Mouse (Mus musculus) naive thymus-derived CD4-positive, alpha-beta T cell, adult 2 months (primary cell): ENCODE measurements around the gene Gm17334.

Experiments
- DNase-seq: peaks from one replicate; pipeline ENCODE4 v3.0.0-alpha.2; 2011; ENCODE audit warnings: low read depth

Gm17334 gene

DNA sequence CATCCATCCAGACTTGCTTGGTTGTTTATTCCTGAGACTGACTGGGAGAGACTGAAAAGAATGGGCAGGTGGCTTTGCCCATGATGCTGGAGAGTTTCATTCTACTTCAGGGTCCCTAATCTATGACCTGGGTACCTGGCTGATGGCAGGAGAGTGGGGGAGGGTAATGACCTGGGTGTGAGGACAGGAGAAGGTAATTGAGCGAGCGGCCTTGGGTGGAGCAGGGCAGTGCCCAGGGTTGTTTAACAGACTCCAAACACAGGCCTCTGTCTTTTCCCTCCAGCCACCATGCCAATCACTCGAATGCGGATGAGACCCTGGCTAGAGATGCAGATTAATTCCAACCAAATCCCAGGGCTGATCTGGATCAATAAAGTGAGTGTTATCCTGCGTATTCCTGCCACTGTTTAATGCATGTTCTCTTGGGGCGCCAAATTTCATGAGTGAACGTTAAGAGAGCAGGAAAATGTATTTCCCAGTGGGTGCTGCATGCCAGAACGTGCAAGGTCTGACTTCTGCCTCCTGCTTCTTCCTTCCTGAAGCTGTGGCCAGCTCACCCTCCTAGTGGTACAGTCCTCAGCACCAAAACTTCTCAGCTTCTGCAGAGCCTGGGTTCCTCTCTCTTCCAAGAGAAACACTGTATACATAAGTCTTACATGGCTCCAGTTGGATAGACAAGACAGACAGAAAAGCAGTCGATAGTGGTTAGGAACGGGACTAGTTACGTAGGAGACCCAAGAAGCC is 1.8 kb downstream of the Gm17334 start:
- peak; percentile 36 for DNase-seq

DNA sequence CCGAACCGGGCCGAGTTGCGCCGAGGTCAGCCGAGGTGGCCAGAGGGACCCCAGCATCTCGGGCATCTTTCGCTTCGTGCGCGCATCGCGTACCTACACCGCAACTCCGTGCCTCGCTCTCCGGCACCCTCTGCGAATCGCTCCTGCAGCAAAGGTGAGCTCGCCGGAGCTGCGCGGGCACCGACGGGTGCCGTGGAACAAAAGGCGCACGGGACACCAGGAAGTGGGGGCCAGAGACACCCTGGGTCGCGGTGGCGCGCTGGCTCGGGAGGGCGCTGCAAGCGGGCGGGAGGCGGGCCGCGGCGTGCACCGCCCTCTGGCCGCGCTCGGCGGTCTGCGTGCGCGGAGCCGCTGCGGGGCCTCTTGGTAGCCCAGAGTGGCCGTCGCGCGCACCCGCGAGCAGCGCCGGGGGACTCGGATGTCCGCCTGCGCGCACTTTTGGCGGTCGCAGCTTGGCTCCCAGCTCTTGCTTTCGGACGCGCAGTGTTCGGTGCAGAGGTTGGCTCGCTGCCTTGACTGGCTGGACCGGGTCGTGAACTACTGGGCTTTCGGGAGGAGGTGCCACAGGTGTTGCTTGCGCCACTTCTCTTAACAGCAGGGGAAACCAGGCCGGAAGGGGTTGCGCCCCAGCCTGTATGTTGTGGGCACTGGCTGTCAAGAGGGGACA is 2.7 kb downstream of the Gm17334 start:
- DNase-seq: no peak

DNA sequence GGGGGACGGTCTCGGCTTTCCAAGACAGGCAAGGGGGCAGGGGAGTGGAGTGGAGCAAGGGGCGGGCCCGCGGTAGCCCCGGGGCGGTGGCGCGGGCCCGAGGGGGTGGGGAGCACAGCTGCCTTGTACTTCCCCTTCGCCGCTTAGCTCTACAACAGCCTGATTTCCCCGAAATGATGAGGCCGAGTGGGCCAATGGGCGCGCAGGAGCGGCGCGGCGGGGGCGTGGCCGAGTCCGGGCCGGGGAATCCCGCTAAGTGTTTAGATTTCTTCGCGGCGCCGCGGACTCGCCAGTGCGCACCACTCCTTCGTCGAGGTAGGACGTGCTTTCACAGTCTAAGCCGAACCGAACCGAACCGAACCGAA is 3.2 kb downstream of the Gm17334 start, which contains the start of gene Irf1:
Gene Irf1 (plus strand): TSS at position 255 of the 365 bp plus-strand sequence.
- peak; percentile 98 for DNase-seq

DNA sequence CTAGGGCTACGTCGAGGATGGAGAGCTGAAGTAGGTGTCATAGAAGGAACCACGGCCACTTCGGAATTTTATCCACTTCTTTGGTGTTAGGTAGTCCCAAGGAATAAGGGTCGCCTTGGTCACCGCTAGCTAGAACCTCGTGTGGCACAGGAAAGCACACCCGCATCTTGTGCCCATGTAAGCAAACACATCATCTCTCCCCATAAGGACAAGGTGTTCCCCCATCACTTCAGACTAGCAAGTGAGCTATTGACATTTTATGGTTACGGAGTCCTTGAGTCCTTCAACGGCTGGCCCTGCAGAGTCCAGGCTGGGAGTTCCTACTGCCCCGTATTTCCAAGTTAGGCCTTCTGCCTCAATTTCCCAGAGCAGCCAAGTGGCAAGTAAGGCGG is 3.8 kb downstream of the Gm17334 start:
- no peak for DNase-seq

DNA sequence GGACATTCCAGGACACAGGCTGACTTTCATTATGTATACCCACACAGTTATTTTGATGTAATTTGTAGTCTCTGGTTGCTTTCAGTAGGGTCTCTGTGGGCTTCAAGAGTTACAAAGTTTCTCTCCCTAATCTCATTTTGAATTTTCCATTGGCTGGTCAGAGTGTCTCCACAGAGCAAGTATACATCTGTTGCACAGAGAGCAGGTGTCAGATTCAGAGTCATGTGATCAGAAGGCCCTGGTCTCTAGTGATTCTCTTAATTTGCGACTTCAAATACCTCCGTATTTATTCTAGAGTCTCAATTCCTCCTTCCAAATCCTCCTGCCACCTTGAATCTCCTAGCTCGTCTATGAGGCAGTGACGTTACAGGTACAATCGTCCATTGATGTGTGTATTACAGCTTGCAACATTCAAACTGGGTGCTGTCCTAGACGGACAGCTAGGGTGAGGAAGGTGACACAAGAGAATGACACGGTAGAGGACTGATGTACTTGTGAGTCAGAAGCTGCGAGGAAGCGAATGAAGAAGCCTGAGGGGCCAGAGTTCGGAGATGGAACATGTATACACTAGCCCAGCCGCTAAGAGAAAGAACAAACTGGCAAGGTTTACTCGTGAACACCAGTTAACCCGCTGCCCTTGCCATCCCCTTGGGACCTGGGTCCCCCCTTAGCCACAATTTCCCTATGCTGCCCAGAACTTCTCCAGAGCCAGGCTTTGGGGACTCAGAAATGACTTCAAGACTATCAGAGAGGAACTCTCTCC is 4.4 kb downstream of the Gm17334 start:
- DNase-seq: peak; percentile 54

DNA sequence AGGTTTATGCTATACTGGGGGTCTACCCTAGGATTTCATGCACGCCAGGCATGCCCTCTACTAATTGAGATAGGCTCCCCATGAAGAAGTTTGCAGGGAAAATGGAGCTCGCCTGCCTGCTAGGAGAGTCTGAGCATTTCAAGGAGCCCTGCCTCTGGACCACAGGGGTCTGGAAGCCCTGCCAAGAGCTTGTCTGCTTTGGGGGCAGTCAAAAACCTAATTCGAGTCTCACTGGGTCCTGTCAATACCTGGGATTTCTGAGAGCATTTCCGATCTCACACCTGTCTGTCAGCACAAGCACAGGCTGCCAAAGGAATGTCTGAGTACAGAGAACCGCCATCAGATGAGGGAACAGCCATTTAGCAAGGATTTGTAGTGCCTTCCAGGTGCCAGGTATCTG is 8.4 kb downstream of the Gm17334 start:
- DNase-seq: peak; percentile 30

DNA sequence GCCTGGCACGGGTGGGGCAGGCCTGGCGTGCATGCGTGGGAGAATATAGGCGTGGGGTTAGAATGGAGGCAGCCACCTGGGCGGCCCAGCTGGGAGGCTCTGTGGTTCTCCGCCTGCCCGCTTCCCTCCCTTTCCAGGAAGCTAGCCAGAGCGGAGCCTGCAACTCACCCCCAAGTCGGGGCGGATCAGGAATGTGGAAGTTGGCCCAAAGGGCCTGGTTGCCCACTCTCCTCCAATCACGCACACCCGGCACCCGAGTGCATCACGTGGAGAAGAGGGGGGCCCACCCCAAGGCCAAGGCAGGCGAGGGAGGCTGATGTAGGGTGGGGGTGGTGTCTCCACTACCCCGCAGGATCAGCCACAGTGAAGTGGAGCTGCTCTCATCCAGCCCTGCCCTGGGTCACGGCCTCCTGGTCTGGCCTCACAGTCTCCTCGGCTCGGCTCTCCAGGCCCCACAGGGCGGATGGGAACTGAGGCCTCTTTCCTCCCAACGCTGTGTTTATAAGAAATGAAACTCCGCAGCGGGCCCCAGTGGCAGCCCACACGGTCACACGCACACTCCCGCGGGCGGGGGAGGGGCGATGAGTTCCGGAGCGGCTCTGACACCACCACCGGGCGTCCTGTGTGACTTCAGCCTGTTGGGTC is 9.4 kb downstream of the Gm17334 start:
- peak; percentile 95 for DNase-seq

DNA sequence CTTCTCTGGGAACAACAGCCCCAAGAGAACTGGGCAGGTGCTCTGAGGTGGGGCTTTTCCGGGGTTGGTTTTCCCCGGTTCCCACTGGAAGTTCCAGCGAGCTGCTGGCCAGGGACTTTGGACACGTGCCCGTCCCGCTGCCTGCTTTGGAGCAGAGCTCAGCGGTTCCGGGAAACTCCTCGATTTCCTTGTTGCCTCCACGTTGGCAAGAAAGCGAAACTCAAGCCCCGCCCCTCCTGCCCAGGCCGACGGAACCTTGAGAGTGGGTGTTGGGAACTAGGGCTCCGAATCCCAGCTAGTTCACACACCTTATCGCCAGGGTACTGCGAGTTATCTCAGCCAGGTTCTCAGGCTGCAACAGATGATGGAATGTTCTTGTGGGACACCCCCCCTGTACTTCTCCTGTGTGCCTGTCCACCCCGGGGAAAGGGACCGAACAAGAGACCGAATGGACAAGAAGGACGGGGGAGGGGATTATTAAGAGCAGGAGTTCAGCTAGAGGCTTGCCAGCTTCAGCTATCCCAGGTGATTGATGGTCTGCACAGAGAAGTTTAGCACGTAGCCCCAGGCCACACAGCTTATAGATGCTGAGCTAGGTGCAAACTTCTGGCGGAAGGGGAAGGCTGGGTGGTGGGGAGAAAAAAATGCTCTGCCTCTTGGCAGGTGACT is 10.0 kb downstream of the Gm17334 start:
- no peak for DNase-seq

DNA sequence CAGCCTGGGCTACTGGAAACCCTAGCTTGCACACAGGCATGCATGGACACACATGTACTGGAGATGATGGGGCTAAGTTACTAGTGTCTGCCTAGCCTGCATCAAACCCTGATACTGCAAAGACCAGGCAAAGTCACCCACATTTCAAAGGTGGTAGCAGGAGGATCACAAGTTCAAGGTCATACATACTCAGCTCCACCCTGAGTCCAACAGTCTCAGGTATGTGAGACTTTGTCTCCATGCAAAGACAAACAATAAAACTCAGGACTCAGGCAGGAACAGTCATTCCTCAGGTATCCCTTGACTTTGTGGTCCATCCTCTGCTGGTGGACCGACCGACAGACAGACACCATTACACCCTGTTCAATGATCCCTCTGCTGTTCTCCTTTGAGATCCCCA is 10.6 kb downstream of the Gm17334 start:
- DNase-seq: peak; percentile 47

DNA sequence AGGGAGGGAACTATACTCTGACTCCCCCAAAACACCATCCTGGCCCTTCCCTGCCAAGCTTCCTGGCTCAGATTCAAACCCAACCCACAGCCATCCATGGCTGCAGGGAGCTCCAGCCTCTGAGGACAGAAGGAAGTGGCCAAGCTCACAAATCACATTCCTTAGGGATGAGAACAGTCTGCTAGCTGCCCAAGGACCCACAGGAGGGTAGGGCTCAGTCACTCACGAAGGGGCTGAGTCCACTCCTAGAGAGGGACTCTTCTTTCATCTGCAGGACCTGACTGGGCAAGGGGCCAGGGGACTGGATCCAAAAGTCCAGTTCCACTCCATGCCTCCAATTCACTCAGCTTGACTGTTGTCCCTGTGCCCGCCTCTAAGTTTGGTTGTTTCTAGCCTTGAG is 11.2 kb downstream of the Gm17334 start:
- DNase-seq: no peak

DNA sequence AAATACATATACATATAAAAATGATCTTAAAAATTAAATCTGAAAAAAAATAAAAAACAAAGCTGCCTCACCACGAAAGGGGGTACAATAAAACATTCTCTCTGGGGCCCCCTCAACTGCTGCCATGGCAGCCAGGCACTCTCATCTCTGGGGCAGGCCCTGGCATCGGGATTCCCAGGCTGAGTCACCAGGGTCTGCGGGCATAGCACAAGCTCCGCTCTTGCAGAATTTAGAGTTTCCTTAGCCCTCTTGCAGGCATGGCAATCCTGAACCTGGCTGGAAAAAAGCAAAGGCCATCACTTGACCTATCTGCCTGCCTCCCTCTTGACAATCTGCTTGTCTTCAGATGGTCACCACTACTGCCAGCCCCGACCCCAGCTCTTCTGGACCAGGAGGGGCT is 11.7 kb downstream of the Gm17334 start:
- DNase-seq: no peak

DNA sequence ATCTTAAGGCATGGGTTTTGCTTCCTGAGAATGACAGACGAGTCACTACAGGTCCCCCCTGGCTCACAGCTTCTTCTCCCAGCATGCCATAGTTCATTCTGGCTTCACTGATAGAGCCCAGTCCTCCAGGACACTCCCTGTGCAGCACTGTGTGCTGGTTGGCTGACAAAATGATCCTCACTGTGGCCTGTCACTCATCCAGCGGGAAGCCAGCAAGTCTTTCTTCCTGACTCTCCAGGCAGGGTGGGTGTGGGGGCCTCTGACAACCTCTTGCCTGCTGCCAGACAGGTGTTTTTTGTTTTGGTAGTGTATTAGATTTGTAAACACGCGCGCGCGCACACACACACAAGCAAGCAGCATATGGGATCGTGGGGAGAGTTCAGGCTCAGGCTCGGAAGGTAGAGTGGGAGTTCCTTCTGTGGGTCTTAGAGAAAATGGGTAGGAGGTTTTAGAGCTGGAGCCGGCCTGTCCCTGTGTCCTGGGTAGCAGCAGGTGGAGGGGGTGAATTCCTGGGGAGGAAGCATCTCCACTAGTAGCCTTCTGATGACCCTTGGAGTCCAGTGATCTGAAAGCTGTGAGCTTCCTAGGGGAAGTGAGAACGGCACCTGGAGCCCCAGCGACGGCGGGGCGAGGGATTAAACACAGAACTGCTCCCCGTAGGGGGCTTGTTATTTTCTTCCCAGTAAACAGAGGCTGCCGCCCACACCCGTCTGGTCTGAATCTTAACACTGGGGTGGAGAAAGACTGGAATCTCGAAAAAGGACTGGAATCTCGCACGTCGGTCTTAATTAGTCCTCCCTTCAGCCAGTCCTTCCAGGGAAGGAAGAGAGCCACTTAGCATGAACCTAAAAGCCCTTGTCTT is 13.2 kb downstream of the Gm17334 start:
- DNase-seq: peak; percentile 2

DNA sequence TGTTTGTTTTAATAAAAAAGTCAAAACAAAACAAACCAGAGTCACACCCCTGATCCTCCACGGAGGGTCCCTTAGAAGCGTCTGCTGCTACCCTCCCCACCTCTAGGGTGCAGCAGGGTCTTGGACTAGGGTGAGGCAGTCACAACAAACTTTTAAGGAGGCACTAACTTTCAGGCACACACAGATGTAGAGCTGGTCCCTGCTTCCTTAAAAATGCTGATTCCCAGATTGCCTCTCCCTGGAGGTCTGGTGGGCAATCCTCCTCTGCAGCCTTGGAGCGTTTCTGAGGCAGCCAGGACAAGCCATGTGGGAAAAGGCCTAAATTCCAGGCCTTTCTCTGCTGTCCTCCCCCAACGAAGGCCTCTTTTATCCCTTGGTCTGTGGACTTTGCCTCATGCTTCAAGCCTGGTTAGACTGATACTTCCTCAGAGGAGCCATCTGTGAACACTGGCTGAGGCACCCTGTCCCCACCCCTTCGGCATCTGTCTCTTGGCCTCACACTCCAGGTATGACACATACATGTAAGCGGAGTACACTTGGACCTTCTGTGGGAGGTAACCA is 14.1 kb downstream of the Gm17334 start:
- DNase-seq: peak; percentile 54

DNA sequence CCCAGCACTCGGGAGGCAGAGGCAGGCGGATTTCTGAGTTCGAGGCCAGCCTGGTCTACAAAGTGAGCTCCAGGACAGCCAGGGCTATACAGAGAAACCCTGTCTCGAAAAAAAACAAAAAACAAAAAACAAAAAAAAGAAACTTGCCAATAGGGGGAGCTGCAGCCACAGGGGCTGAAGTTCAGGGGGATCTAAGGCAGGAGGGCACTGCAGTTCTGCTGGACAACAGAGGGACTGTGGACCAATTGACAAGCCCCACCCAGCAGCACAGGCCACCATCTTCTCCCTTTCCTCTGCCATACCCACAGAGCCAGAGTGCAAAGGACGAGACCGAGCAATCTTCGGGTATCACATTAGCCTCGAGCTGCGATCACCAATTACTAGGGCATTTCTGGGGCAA is 15.0 kb downstream of the Gm17334 start:
- peak; percentile 66 for DNase-seq

DNA sequence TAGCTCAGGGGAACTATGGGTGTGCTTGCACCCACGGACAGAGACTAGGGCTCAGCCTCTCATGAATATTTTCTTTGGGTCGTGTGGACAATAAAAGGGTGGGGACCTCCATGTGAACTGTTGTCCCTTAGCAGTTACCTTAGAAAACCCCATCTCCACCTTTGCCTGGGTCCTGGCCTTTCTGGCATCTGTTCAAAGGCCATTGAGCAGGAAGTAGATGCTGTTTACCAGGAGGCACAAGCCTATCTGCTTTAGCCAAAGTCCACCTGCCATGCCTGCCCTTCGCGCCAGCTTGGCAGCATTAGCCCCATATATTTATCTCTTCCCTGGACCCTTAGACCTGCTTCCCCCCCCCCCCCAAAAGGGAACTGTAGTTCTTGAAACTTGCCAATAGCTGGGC is 15.4 kb downstream of the Gm17334 start:
- peak; percentile 19 for DNase-seq

DNA sequence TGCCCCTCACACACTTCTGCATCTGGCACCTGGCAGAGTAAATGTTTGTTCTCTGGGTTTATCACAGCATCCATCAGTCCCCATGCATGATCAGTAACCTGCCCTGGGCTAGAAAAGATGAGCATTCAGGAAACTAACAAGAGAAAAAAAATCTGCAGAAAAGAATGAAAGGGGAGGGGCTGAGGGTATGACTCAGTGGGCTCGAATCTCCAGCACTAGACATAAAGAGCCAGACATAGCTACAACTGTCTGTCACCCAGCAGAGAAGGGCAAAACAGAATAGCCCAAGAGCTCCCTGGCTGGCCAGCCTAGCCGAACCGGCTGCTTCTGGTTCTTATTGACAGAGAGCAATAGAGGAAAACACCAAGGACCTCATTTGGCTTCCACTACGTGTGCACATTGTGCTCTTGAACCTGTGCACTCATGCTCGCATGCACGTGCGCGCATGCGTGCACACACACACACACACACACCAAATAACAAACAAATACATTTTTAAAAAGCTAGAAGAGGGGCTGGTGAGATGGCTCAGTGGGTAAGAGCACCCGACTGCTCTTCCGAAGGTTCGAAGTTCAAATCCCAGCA is 17.9 kb downstream of the Gm17334 start:
- peak; percentile 32 for DNase-seq

DNA sequence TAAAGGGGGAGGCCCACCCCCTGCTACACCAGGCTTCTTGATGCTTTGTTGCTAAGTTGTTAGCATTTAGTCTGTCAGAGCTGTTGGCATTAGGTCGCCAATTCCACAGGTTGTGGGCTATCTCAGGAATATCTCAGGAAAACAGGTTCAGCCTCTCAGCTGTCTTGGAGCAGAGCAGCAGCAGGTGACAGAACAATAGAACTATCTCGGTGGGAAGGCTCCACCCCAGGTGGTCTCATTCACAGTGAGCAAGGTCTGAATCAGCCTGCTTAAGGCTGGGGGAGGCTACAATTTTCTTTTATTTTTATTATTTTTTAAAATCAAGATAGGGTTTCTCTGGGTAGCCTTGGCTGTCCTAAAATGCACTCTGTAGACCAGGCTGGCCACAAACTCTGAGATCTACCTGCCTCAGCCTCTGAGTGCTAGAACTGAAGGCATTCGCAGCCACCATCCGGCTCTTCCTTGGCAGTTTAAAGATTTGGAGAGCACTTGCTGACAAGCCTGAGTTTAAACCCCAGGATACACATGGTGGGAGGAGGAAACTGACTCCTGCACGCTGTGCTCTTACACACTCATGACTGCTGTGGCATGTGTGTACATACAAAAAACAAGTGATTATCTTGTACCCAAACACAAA is 23.2 kb downstream of the Gm17334 start:
- DNase-seq: no peak

DNA sequence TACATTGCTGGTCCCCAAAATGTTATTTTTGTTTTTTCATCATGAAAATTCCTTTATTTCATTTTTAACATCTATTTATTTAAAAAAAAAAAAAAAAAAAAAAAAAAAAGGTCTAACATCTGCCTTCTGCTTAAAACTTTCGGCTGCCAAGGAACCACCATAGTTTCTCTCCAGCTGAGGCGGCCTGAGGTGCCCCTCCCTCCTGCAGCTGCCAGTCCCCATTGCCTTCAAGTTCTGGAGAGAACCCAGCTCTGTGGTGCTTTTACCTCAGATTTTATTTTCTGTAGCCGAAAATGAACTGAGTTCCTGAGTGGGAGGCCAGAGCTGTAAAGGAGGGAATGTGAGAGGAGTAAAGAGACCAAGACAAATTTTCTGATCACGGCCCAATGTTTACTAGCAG is 23.7 kb downstream of the Gm17334 start:
- DNase-seq: no peak

DNA sequence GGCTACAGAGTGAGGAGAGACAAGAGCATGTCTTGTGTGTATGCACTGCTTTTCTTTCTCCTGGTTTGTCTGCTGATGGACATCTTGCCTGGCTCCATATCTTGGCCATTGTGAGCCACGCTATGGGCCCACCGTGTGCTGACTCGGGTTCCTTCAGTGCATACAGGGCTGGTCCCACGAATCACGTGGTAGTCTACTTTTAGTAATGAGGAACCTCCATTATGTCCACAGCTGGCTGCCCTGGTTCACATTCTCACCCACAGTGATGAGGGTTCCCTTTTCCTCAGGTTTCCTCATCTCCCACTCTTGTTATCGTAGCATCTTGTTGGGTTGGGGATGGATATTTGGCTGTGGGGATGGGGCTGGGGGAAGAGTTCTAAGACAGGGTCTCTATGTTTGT is 24.4 kb downstream of the Gm17334 start:
- DNase-seq: no peak

DNA sequence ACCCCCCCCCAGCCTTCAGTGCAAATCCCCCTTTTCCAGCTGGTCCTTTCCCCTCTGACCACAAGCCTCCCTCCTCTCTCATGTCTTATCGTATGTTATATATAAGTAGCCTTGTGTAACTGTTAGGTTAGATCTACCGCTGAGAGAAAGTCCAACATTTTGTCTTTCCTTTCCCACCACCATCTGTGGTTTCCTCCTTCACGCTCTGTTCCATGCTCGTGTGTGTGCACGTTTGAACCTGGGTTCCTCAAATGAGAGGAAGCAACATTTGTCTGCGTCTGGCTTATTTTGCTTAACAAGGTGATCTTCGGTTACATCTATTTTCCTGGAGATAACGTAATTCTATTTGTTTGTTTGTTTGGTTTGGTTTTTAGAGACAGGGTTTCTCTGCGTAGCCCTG is 25.0 kb downstream of the Gm17334 start:
- no peak for DNase-seq
